Mouse (Mus musculus): ENCODE measurements around the gene Tnni3k. TPM values are rescaled to one million over a fixed set of nuclear protein-coding genes. Genes with fewer than 3 reads are reported as not detected.

The Tnni3k gene
- total RNA-seq, 2 experiments from 2014 or later, result not detected

DNA sequence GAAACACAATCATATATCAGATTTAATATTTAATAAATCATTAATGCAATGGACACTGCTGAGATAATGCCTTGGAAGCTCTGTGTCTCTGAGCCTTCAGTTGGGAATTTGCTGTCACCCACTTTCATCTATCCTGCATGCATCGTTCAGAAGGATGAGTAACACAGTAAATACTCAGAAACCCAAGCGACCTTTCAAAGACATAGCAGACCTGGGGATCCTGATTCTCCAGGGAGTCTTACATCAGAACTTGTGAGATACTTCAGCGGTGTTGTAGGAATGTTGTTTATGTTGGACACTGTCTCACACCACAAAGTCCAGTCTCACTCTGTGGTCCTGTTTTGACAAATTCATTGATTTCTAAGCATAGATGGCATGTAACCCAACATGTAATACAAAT, 294.1 kb downstream of the Tnni3k start:
- DNase-seq, result no peak

DNA sequence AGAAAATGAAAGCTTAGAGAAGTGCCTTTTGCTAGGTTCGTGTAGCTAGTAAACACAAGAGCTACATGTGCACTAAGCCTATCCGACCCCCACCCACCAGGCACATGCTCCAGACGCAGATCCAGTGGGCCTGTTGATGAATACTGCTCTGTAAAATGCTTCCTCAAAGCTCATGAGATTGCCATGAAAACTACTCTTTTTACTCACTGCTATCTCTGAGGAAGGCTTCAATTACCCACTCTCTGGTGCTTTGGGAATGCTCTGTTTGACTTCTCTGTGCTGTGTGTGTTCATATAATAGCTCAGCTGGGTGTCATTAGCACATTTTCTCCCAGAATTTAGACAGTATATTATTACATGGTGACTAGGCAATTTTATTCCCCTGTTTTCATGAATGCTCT, 297.1 kb downstream of the Tnni3k start:
- no peak for DNase-seq

DNA sequence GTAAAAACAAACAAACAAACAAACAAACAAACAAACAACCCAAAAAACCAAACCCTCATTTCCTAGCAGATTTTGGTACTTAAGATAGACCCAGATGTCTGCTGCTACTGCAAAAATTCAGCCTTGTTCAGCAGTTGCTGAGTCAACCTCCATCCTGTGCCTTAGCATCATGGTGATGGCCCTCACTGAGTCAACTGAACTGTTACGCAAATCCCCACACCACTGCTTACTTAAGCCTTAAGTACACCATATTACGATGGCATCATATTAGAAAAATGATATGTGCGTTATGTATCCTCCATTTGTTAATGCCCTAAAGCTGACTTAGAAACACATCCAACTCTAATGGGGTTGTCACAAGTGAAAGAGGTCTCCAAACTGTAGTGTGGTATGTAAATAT, 300.0 kb downstream of the Tnni3k start:
- no peak for DNase-seq

DNA sequence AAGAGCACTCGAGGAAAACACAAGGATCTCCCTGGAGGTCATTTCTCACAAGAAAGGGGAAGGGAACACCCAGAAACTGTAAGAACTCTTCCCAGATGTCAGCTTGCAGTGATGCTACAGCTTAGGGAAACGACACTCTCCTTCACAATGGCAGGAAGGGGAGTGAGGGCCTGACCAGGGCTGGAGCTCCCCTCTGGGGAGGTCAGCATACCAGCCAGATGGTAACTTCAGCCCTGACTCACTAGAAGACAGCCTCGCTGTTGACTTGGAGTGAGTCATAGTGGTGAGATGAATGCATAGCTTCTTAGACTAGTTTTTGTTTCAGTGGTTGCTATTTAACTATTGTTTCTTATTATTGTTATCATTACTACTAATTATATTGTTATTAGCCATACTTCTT, 300.7 kb downstream of the Tnni3k start:
- no peak for DNase-seq

GRCm38 (mm10) chr3:154744317-154744716, 310.9 kb downstream of the Tnni3k start:
- DNase-seq, result no peak

DNA sequence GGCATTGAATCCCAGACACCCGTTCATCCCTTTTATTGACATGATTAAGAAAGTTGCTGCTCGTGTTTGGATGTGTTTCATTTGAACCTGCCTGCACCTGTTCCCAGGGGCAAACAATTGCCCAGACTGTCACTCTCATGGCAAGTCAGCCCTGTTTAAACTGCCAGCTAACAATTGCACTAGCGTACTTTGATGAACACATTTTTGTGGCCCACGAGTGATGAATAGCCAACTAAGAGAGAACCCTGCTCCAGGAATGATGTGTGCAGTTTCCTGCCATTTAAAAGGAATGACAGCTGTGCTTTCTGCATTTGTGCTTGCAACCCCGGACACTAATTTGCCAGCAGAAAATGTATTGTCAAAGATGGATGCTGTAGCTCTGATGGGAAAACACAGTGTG, 312.3 kb downstream of the Tnni3k start:
- no peak for DNase-seq

DNA sequence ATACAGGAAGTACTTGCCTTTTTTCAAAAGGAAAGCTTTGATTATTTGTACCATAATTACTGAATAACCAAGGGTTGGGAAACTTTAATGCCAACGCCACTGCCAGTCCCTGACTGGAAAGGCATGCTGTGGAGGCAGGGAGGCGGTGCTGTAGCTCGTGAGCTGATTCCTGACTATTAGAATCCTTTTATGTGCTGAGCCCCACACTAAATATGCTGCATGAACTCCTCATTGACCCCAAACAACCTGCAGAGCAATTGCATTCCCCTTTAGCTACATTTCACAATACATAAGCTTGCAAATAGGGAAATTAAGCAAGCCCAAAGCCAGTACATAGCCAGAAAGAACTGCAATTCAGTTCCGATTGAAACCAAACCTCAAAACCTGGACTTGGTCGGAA, 313.7 kb downstream of the Tnni3k start:
- DNase-seq, result no peak

Other genes starting within 250 kb of the Tnni3k start
- gene Fpgt, start 38.0 kb upstream of the Tnni3k start, total RNA-seq (2021), result 1 to 10 TPM; 5.5 to 6.0 TPM
- gene Lrriq3, start 38.0 kb upstream of the Tnni3k start, total RNA-seq (2021), result under 1 TPM; 0.33 to 0.43 TPM